Mouse (Mus musculus) limb, embryonic 12.5 days (tissue): ENCODE results near the gene Gm17581. TPM values are rescaled to one million over a fixed set of nuclear protein-coding genes. Genes with fewer than 3 reads are reported as not detected.

Source experiments
- ATAC-seq: fragments of 200-750 bp; cut with Nextera tagmentation; 2 replicates; pipeline ENCODE4 v1.8.0; 2017; ENCODE audit warnings: low read depth, moderate TSS enrichment; ENCODE audit not compliant: insufficient number of reproducible peaks, insufficient read depth, low FRiP score, low TSS enrichment
- H3K27ac ChIP-seq: fragments of 300-500 bp; sonication (generic); 2 replicates; pipeline ENCODE4 v1.5.1; 2016; ENCODE audit warnings: mild to moderate bottlenecking, moderate library complexity
- H3K27me3 ChIP-seq: fragments of 300-500 bp; sonication (generic); 2 replicates; pipeline ENCODE4 v1.6.1; 2016; ENCODE audit warnings: mild to moderate bottlenecking, moderate library complexity
- H3K36me3 ChIP-seq: fragments of 300-500 bp; sonication (generic); 2 replicates; pipeline ENCODE4 v1.6.1; 2016; ENCODE audit warnings: mild to moderate bottlenecking, moderate library complexity
- H3K4me1 ChIP-seq: fragments of 300-500 bp; sonication (generic); replicated peaks from 2 replicates; pipeline ENCODE4 v1.6.1; 2016
- H3K4me2 ChIP-seq: fragments of 300-500 bp; sonication (generic); 2 replicates; pipeline ENCODE4 v1.6.1; 2016; ENCODE audit warnings: mild to moderate bottlenecking, moderate library complexity
- H3K4me3 ChIP-seq: fragments of 300-500 bp; sonication (generic); replicated peaks from 2 replicates; pipeline ENCODE4 v1.5.1; 2016; ENCODE audit warnings: mild to moderate bottlenecking
- H3K9ac ChIP-seq: fragments of 300-500 bp; sonication (generic); replicated peaks from 2 replicates; pipeline ENCODE4 v1.6.1; 2016; ENCODE audit warnings: mild to moderate bottlenecking, moderate library complexity
- H3K9me3 ChIP-seq: fragments of 300-500 bp; sonication (generic); 2 replicates; pipeline ENCODE4 v1.6.1; 2016; ENCODE audit warnings: mild to moderate bottlenecking, moderate library complexity
- WGBS: fragments of 180-500 bp; shearing (Covaris S2); methylation state at CpG from one replicate; pipeline ENCODE4 v1.1.7; 2016; 5-methylcytosine and 5-hydroxymethylcytosine counted together
- polyA plus RNA-seq: library from polyadenylated mRNA; unstranded; fragments of >200 nt; fragmentation: Nextera tagmentation; extraction: Ambion mirVana; gene quantifications from 2 replicates; pipeline ENCODE4 v1.2.1, GENCODE M21; 2016

Gm17581 gene
- polyA plus RNA-seq, 1 experiment from 2014 or later = not detected

DNA sequence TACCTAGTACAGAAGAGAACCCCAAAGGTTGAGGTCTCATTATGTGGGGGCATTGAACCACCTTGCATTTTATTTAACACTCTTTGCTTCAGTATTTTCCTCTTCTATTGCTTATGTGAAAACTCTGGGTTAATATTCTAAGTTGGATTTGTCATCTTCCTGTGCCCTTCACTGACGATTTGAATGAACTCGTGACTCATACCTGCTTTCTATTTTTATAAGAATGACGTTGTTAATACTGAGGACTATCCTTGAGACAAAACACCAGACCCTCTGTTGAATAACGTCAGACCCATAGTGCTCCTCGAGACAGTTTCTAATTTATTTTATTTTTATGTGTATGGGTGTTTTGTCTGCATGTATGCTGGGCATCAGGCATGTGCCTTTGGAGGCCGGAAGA, 1.3 kb upstream of the Gm17581 start:
- no peak for ATAC-seq
- WGBS = 80% methylated on average over 6 of the region's 6 CpGs

DNA sequence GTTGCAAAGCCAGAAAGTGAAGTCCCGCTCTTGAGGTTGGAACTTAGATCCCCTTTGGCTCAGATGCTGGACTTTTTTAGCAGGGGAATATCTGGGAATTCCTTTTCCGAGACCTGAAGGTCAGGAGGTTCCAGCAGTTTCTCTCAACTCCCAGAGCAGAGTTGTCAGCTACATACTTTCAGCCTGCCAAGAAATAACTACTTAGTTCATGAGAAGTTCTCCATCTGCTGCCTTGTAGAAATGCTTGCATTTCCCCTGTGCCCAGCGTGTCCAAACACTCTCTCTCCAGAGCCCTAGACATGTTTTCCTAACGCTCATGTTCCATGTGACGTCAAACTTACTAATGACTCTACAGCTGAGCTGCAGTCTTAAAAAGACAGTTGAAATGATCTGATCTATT, 586 bp downstream of the Gm17581 start:
- H3K9me3 ChIP-seq = no peaks in the 10 kb centered on the region
- no peak for ATAC-seq
- no peak overlapping the region for H3K4me2 ChIP-seq
- no peaks in the 10 kb centered on the region for H3K27me3 ChIP-seq
- 77% methylated on average over 5 of the region's 5 CpGs for WGBS
- no peak overlapping the region for H3K4me3 ChIP-seq
- H3K9ac ChIP-seq = no peak overlapping the region
- no peak overlapping the region for H3K27ac ChIP-seq
- H3K4me1 ChIP-seq = no peaks in the 10 kb centered on the region
- no peaks in the 10 kb centered on the region for H3K36me3 ChIP-seq

More for the DNA sequence above, 1.3 kb upstream of the Gm17581 start:
- Histone ChIP-seq H3K27ac (no peak overlapping the region), H3K4me1 (no peaks in the 10 kb centered on the region), H3K27me3 (no peaks in the 10 kb centered on the region), H3K9me3 (no peaks in the 10 kb centered on the region), H3K9ac (no peak overlapping the region), H3K4me3 (no peak overlapping the region), H3K36me3 (no peaks in the 10 kb centered on the region), H3K4me2 (no peak overlapping the region)

DNA sequence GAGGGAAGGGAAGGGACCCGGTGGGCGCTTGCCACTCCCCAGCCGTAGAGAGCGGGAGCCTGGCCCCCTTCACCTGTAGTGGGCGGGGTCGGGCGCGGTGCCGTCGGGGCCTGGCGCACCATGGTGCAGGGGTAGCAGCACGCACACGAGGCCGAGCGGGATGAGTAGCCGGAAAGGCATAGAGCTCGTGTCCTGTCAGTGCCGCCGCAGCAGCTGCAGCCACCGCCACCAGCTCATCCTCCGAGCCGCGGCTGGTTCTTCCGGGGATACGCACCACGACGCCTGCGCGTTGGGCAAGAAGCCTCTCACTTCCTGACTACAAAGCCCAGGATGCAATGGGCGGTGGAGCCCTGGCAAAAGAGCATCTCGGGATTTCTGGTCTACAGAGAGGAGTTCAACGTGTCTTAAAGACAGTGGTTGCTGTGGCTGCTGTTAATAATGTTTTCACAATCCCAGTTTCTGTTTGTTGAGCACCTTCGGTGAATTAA, 6.5 kb downstream of the Gm17581 start, which contains the start of gene Edem2:
Gene Edem2, minus strand, starts transcription at position 318 of the 488 bp plus-strand sequence.
- no peaks in the 10 kb centered on the region for H3K27me3 ChIP-seq
- peak; percentile 93 for ATAC-seq
- WGBS = under 1% methylated on average over 33 of the region's 33 CpGs

DNA sequence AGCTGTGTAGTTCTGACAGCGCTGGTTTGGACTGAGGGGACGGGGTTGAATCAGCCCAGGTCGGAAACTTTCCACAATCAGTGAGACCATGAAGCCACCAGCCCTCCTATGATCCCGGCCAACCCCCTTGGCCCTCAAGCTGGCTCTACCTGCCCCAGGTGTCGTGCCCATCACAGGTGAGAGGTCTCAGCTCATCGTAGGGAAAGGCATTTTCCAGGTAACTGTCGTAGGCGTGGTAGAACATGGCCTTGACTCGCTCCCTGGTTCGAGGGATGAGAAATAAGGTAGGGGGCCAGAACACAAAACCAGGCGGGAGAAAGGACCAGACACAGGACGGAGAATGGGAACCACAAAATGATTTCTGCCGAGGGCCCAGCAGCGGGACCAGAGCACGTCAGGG, 6.9 kb downstream of the Gm17581 start:
- H3K4me2 ChIP-seq = peak overlapping the region; percentile 94
- no peak; the same call in none of the 2 replicates for ATAC-seq

More for the DNA sequence above, 6.5 kb downstream of the Gm17581 start, which contains the start of gene Edem2:
- Histone ChIP-seq H3K4me3 (peak within 1 kb of the TSS; percentile 87), H3K9ac (peak within 1 kb of the TSS; percentile 66), H3K36me3 (no peaks in the 10 kb centered on the region), H3K4me1 (peaks cover 7% of the 10 kb centered on the region), H3K4me2 (peak within 1 kb of the TSS; percentile 94), H3K27ac (no peak within 1 kb of the TSS), H3K9me3 (no peaks in the 10 kb centered on the region)

DNA sequence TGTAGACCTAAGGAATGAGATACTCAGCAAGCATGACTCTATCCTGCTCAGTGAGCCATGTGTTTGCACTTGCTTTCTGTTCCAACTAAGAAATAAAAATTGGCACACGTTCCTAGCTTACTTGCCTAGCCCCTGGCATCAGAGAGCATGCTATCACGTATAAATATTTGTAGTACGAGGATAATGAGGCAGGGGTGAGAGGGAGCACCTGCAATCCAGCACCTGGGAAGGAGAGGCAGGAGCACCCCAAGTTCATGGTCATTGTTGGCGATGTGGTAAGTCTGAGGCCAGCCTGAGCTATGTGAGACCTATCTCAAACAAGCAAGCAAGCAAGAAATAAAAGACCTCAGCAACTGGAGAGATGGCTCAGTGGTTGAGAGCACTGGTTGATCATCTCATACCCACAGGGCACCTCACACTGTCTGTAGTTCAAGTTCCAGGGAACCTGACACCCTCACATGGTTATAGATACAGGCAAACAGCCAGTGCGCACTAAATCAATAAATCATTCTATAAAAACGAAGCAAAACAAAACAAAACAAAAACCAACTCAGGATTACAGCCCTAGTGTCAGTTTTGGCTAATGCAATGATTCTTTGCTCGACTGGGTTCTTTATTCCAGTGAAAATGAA, 7.8 kb downstream of the Gm17581 start:
- no peaks in the 10 kb centered on the region for H3K9me3 ChIP-seq
- WGBS = 71% methylated on average over 7 of the region's 7 CpGs
- no peaks in the 10 kb centered on the region for H3K36me3 ChIP-seq
- H3K27me3 ChIP-seq = no peaks in the 10 kb centered on the region
- H3K4me1 ChIP-seq = peaks cover 7% of the 10 kb centered on the region
- no peak for ATAC-seq
- no peak overlapping the region for H3K4me3 ChIP-seq
- H3K27ac ChIP-seq = no peak overlapping the region
- H3K4me2 ChIP-seq = no peak overlapping the region; the same call in 1 of the 2 replicates
- H3K9ac ChIP-seq = no peak overlapping the region

More for the DNA sequence above, 6.9 kb downstream of the Gm17581 start:
- Histone ChIP-seq H3K4me1 (peaks cover 7% of the 10 kb centered on the region), H3K4me3 (peak overlapping the region; percentile 87), H3K27ac (no peak overlapping the region), H3K9ac (peak overlapping the region; percentile 66), H3K27me3 (no peaks in the 10 kb centered on the region), H3K36me3 (no peaks in the 10 kb centered on the region), H3K9me3 (no peaks in the 10 kb centered on the region)
- WGBS = 4% methylated on average over 15 of the region's 15 CpGs

DNA sequence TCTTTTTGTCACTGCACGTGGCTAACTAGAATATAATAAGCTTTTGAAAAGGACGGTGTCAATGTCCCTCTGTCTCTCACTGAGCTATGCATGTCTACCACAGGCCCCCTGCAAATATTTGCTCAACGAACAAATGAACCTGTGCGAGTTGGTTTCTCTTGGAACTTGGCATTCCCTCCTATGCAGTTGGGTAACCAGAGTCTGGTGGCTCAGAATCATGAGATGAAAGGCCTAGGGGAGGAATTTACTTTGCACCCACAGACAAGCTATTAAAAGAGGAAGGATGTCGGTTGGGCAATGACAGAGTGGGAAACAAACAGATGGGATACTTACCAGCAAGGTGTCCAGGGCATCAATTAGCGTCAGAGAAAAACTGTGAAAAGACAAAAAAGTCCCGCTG, 9.4 kb downstream of the Gm17581 start:
- H3K27ac ChIP-seq = no peak overlapping the region
- H3K9me3 ChIP-seq = no peaks in the 10 kb centered on the region
- H3K9ac ChIP-seq = no peak overlapping the region
- peaks cover 7% of the 10 kb centered on the region for H3K4me1 ChIP-seq
- WGBS = 87% methylated on average over 7 of the region's 7 CpGs
- H3K27me3 ChIP-seq = no peaks in the 10 kb centered on the region
- no peak for ATAC-seq
- H3K36me3 ChIP-seq = peaks cover 8% of the 10 kb centered on the region; the same call in 1 of the 2 replicates
- no peak overlapping the region for H3K4me2 ChIP-seq
- H3K4me3 ChIP-seq = no peak overlapping the region

DNA sequence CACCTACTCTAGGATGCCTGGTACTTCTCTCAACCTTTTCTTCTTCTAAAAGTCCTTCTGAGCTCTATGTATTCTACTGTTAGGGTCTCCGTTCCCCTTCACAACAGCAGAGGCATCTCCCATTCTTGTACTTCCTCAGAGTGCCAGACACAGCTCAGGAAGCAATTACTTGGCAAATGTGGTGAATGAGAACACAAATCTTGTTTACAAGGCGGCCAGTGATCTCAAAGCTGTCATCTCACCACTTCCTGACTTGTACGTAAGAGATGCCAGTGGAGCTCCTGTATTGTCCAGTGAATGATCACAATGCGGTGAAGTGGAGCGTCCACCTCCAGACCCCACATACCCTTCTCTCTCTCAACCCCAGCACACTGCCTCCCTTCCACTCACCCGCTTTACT, 11.1 kb downstream of the Gm17581 start:
- no peak overlapping the region for H3K27ac ChIP-seq
- peaks cover 7% of the 10 kb centered on the region for H3K4me1 ChIP-seq
- no peaks in the 10 kb centered on the region for H3K9me3 ChIP-seq
- H3K9ac ChIP-seq = no peak overlapping the region
- no peak overlapping the region for H3K4me3 ChIP-seq
- H3K36me3 ChIP-seq = peaks cover 11% of the 10 kb centered on the region
- no peak for ATAC-seq
- no peaks in the 10 kb centered on the region for H3K27me3 ChIP-seq
- no peak overlapping the region for H3K4me2 ChIP-seq
- 85% methylated on average over 6 of the region's 6 CpGs for WGBS

DNA sequence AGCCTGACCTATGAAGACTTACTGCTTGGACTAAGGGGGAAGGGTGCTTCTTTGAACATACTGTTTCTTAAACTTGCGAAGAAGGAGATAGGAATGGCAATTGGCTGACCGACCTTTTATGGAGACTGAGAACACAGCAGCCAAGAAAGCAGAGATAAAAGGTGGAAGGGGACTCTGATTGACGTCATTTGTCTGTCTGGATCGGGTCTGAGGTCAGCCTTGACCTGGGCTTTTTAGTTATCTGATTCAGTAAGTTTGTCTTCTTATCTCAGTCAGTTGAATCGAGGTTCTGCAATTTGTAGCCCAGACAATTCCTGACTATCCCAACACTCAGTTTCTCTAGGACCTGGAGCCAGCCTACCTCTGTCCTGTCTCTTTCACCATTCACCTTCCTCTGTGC, 11.6 kb downstream of the Gm17581 start:
- H3K4me3 ChIP-seq = no peak overlapping the region
- peaks cover 7% of the 10 kb centered on the region for H3K4me1 ChIP-seq
- H3K27ac ChIP-seq = no peak overlapping the region
- no peak overlapping the region for H3K9ac ChIP-seq
- H3K36me3 ChIP-seq = peaks cover 16% of the 10 kb centered on the region
- WGBS = 72% methylated on average over 5 of the region's 5 CpGs
- no peaks in the 10 kb centered on the region for H3K27me3 ChIP-seq
- no peak overlapping the region for H3K4me2 ChIP-seq
- H3K9me3 ChIP-seq = no peaks in the 10 kb centered on the region
- no peak for ATAC-seq

DNA sequence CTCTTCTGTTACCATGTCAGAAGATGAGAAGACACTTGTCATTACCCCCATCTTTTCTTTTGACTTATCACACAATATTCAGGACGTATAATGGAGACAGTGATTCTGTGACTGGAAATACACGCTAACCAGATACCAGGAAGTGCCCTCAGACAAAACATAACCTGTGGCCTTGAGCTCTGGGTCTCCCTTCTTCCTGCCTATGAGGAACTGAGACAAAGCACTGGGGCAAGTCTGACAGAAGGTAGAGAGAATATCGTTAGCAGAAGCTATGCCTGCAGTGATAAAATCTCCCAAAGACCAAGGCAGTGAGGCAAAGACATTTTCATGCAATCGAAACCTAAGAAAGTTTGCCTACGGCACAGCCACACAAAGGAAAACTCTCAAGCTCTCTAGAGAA, 15.1 kb downstream of the Gm17581 start:
- WGBS = 91% methylated on average over 5 of the region's 5 CpGs
- H3K4me3 ChIP-seq = no peak overlapping the region
- H3K4me2 ChIP-seq = no peak overlapping the region
- peaks cover 37% of the 10 kb centered on the region for H3K36me3 ChIP-seq
- H3K27ac ChIP-seq = no peak overlapping the region
- ATAC-seq = no peak
- no peaks in the 10 kb centered on the region for H3K4me1 ChIP-seq
- no peaks in the 10 kb centered on the region for H3K27me3 ChIP-seq
- H3K9me3 ChIP-seq = no peaks in the 10 kb centered on the region
- H3K9ac ChIP-seq = no peak overlapping the region

DNA sequence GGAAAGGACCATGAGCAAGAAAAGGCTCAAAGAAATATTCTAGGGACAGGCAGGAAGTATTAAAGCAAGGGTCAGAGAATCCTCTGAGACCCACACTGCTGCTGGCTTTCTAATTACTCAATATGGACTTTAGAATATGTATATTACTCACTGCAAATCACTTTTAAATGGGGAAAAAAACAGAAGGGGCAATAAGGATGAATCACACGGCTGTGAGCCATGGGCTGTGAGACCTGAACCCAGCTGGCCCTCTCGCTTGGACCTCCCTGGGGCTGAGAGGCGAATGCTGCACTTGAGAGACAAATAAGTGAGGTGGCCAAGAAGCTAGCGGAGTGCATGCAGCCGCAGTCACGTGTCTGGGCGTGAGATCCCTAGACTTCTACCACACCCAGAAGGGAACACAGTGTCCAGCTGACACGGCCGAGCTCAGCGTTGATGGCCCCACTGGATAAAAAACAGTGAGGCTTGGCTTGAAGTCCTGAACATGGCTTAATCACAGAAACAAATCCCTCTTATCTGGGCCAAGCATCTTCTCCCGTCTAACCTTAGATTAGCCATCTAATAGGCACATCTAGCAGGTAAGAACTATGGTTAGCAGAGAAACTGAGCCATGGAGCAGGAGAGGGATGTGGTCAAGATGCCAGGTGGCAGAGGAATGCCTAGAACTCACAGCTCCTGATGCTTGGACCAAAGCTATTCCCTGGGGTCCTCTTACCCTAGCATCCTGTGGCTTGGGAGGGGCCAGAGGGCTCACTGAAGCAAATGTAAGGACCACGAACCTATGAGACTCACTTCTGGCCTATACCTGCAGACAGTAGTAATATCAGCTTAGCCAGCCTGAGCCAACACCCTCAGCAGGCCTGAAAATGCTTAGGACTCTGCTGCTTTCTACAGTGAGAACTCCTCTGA, 18.3 kb downstream of the Gm17581 start:
- Histone ChIP-seq H3K27ac (no peak overlapping the region), H3K4me1 (no peaks in the 10 kb centered on the region), H3K4me2 (no peak overlapping the region), H3K9ac (no peak overlapping the region), H3K36me3 (peaks cover 57% of the 10 kb centered on the region), H3K9me3 (no peaks in the 10 kb centered on the region), H3K4me3 (no peak overlapping the region), H3K27me3 (no peaks in the 10 kb centered on the region)
- WGBS = 83% methylated on average over 12 of the region's 12 CpGs
- ATAC-seq = no peak

DNA sequence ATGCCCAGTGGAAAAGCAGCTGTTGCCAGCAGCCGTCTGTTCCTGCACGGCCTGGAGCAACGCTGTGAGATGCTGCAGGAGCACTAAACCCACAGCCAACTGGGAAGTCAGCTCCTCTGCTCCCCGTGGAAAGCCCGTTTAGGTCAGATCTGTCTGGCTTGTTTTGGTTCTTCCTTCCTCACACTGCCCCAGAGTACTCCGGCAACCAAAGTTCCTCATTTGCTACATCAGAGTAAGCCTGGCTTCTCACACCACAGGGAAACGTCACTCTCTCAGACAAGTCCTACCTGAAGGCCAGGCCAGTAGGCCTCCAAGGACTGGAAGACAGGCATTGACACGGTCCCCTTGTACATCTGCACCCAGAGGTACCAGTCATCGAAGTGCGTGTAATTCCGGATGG, 25.1 kb downstream of the Gm17581 start:
- Histone ChIP-seq H3K36me3 (peaks cover 67% of the 10 kb centered on the region), H3K9ac (peak overlapping the region; percentile 23; the same call in 1 of the 2 replicates), H3K4me3 (no peak overlapping the region), H3K27me3 (no peaks in the 10 kb centered on the region), H3K4me2 (no peak overlapping the region), H3K27ac (no peak overlapping the region), H3K9me3 (no peaks in the 10 kb centered on the region), H3K4me1 (no peaks in the 10 kb centered on the region)
- 88% methylated on average over 11 of the region's 11 CpGs for WGBS
- ATAC-seq = no peak
